Mouse (Mus musculus): Measurements from ENCODE around the gene Sdk1.

- TF ChIP-seq GATA1 (IDR thresholded peaks at IDR 0.05; ENCODE audit: borderline replicate concordance, low read length), result no peak
- no peak for TF ChIP-seq FLI1 (IDR thresholded peaks at IDR 0.05; ENCODE audit: low read length)
Measured at GRCm38 (mm10) chr5:142041226-142041802, 800.0 kb downstream of the Sdk1 start.

All from megakaryocyte, embryonic 14.5 days (primary cell).